In the genomic region with DNA sequence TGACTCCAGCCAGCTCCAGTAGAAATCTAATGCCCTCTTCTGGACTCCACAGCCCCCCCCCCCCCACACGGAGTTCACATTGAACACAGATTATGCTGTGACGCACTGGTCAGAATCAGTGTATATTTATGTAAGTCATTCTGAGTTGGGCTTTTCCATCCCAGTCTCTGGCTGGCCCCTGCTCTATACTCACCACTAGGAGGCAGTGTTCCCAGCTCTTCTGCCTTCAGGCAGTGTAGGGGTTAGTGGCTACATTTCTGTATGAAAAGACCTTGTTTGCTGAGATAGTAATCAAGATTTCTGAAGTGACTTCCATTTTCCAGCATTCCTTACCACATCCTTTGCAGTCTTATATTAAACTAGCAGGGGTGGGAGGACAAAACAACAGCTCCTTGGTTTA, we compare ENCODE assay signal across 10 mouse cellular contexts.
DNase-seq lines count a peak whose midpoint lies in the region; ATAC-seq lines count a peak whose summit lies in the region.
"Had no signal": no experiment of that assay in that cellular context is flagged by ENCODE, and none has a peak within 500 bp of the region (broad histone marks: within the 10 kb centered on the region; RNA-seq: fewer than 3 reads in every experiment).

No protein-coding gene starts in this region.

- H3K4me1 ChIP-seq in hindbrain, embryonic 12.5 days: no peaks in the 10 kb centered on the region
- no peaks in the 10 kb centered on the region for H3K4me1 ChIP-seq in hindbrain, embryonic 14.5 days (replicated peaks; ENCODE audit: control insufficient read depth, insufficient read depth, low read length)
- H3K4me1 ChIP-seq: megakaryocyte, embryonic 14.5 days had no signal

- no peaks in the 10 kb centered on the region for H3K9me3 ChIP-seq in hindbrain, embryonic 12.5 days (replicated peaks)
- no peaks in the 10 kb centered on the region for H3K9me3 ChIP-seq in hindbrain, embryonic 14.5 days (ENCODE audit: control insufficient read depth, low read length)

- H3K4me3 ChIP-seq in hindbrain, embryonic 12.5 days: no peak overlapping the region
- no peak overlapping the region for H3K4me3 ChIP-seq in hindbrain, embryonic 14.5 days (replicated peaks; ENCODE audit: low read length)
- H3K4me3 ChIP-seq: megakaryocyte, embryonic 14.5 days had no signal

- H3K9ac ChIP-seq in hindbrain, embryonic 12.5 days: no peak overlapping the region
- no peak overlapping the region for H3K9ac ChIP-seq in hindbrain, embryonic 14.5 days

- 71% methylated on average over 2 of the region's 2 CpGs for WGBS in hindbrain, embryonic 12.5 days
- WGBS in hindbrain, embryonic 14.5 days: 66% methylated on average over 2 of the region's 2 CpGs

- H3K27ac ChIP-seq in hindbrain, embryonic 12.5 days: no peak overlapping the region
- no peak overlapping the region for H3K27ac ChIP-seq in hindbrain, embryonic 14.5 days

- no peaks in the 10 kb centered on the region for H3K36me3 ChIP-seq in hindbrain, embryonic 12.5 days
- no peaks in the 10 kb centered on the region for H3K36me3 ChIP-seq in hindbrain, embryonic 14.5 days (replicated peaks; ENCODE audit: control insufficient read depth, insufficient read depth)

- peak; percentile 12 to 31 for DNase-seq in cerebellum, postnatal 10 days
- DNase-seq in cerebellum, adult 8-10 months: no peak
- DNase-seq in retina, embryonic 14.5 days (ENCODE audit: low spot score): peak; percentile 35
- DNase-seq in retina, postnatal 1 day: no peak
- peak; percentile 8 for DNase-seq in embryo, embryonic 9.5 days (ENCODE audit: extremely low spot score)
- peak; percentile 49 for DNase-seq in thymus, postnatal 4 days
- DNase-seq in hindbrain, embryonic 14.5 days (ENCODE audit: low spot score): no peak
- DNase-seq: cerebellum, adult 9-10 months had no signal

- no peaks in the 10 kb centered on the region for H3K27me3 ChIP-seq in hindbrain, embryonic 12.5 days
- no peaks in the 10 kb centered on the region for H3K27me3 ChIP-seq in hindbrain, embryonic 14.5 days (ENCODE audit: control insufficient read depth, insufficient read depth, low read length)
- H3K27me3 ChIP-seq: megakaryocyte, embryonic 14.5 days had no signal

- no peak for ATAC-seq in hindbrain, embryonic 12.5 days (ENCODE audit: low FRiP score)
- ATAC-seq in hindbrain, embryonic 14.5 days (ENCODE audit: low FRiP score): no peak

- H3K4me2 ChIP-seq in hindbrain, embryonic 12.5 days (replicated peaks): no peak overlapping the region
- H3K4me2 ChIP-seq in hindbrain, embryonic 14.5 days (replicated peaks): no peak overlapping the region

Comparison
In these comparisons a context has a peak if more than half of its experiments do, and no peak if none do; other contexts are left out.
1. DNase-seq: peak in cerebellum, postnatal 10 days (2 of 2), retina, embryonic 14.5 days (single experiment), embryo, embryonic 9.5 days (single experiment) and thymus, postnatal 4 days (single experiment); none in cerebellum, adult 8-10 months (single experiment), retina, postnatal 1 day (single experiment) and hindbrain, embryonic 14.5 days (single experiment).